Mouse (Mus musculus) heart, adult 9 months (tissue): ENCODE data around the gene Itga7.

Experiments
- DNase-seq, 2 experiments: peaks; one replicate each; pipeline ENCODE4 v3.0.0; 2022; ENCODE audit warnings: low spot score in 2 of 2

The Itga7 gene

GRCm38 (mm10) chr10:128934997-128935787 is 1.6 kb downstream of the Itga7 start:
- DNase-seq, result peak in 1 of 2 experiments; percentile 34

GRCm38 (mm10) chr10:128935826-128936440 is 2.3 kb downstream of the Itga7 start:
- DNase-seq, result peak; percentile 53 to 68

GRCm38 (mm10) chr10:128937756-128938390 is 4.3 kb downstream of the Itga7 start:
- peak in 1 of 2 experiments; percentile 48 for DNase-seq

- DNase-seq, result peak; percentile 79 to 85
Observed at GRCm38 (mm10) chr10:128938457-128938856, 4.8 kb downstream of the Itga7 start.

GRCm38 (mm10) chr10:128938974-128939373 is 5.4 kb downstream of the Itga7 start:
- peak in 1 of 2 experiments; percentile 29 for DNase-seq

GRCm38 (mm10) chr10:128940475-128941061 is 7.0 kb downstream of the Itga7 start:
- no peak for DNase-seq

GRCm38 (mm10) chr10:128945675-128946074 is 12.1 kb downstream of the Itga7 start:
- DNase-seq, result peak in 1 of 2 experiments; percentile 27

GRCm38 (mm10) chr10:128947496-128947895 is 13.9 kb downstream of the Itga7 start:
- DNase-seq, result no peak

GRCm38 (mm10) chr10:128950208-128950887 is 16.7 kb downstream of the Itga7 start:
- DNase-seq, result no peak

GRCm38 (mm10) chr10:128958340-128958739 is 24.7 kb downstream of the Itga7 start:
- no peak for DNase-seq

- no peak for DNase-seq
Observed at GRCm38 (mm10) chr10:128960142-128960541, 26.5 kb downstream of the Itga7 start.

GRCm38 (mm10) chr10:128960590-128961584 is 27.3 kb downstream of the Itga7 start, which contains the start of gene Mettl7b:
Gene Mettl7b (minus strand): TSS chr10:128960988.
- DNase-seq, result no peak

- no peak for DNase-seq
Observed at GRCm38 (mm10) chr10:128964961-128965360, 31.3 kb downstream of the Itga7 start.

GRCm38 (mm10) chr10:128965871-128966270 is 32.3 kb downstream of the Itga7 start:
- no peak for DNase-seq

- no peak for DNase-seq
Observed at GRCm38 (mm10) chr10:128968341-128968749, 34.7 kb downstream of the Itga7 start.

GRCm38 (mm10) chr10:128970740-128971250 is 37.2 kb downstream of the Itga7 start:
- no peak for DNase-seq

GRCm38 (mm10) chr10:128972841-128973240 is 39.2 kb downstream of the Itga7 start:
- DNase-seq, result no peak

GRCm38 (mm10) chr10:128976395-128976794 is 42.8 kb downstream of the Itga7 start:
- DNase-seq, result no peak

- DNase-seq, result peak; percentile 9 to 33
Observed at GRCm38 (mm10) chr10:128977522-128978114, 44.0 kb downstream of the Itga7 start.
